26 mouse cellular contexts compared by ENCODE assay signal in the genomic region with DNA sequence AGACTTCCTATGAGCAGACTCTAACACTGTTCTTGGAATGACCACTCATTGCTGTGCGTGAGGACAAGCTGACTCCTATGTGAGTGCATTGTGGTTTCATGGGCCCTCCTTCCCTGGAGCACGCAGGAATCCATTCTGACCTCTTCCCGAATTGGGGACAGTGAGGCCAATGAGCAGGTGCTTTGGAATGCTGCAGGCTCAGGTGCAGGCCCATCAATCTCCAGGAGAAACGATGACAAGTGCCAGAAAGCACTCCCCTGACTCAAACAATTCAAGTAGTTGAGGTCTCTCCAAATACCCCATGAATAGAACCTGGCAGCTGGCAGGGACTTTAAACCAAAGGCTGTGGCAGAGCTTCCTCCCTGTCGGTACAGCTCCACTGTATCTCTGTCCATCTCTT. TPM values are rescaled to one million over a fixed set of nuclear protein-coding genes. Genes with fewer than 3 reads are reported as not detected.
DNase-seq lines count a peak whose midpoint lies in the region; ATAC-seq lines count a peak whose summit lies in the region.
"Had no signal": no experiment of that assay in that cellular context is flagged by ENCODE, and none has a peak within 500 bp of the region (broad histone marks: within the 10 kb centered on the region; RNA-seq: fewer than 3 reads in every experiment).

No protein-coding gene starts in this region.

- 6% methylated on average over 5 of the region's 5 CpGs for WGBS in forebrain, embryonic 13.5 days
- 9% methylated on average over 5 of the region's 5 CpGs for WGBS in forebrain, embryonic 16.5 days
- 10% methylated on average over 5 of the region's 5 CpGs for WGBS in hindbrain, embryonic 15.5 days
- WGBS in hindbrain, embryonic 11.5 days = 16% methylated on average over 5 of the region's 5 CpGs
- WGBS in midbrain, embryonic 12.5 days = 11% methylated on average over 5 of the region's 5 CpGs
- 10% methylated on average over 5 of the region's 5 CpGs for WGBS in midbrain, embryonic 10.5 days
- WGBS in midbrain, embryonic 14.5 days = 9% methylated on average over 5 of the region's 5 CpGs

- DNase-seq in hindbrain, embryonic 11.5 days (ENCODE audit: low spot score) = no peak
- no peak for DNase-seq in midbrain, embryonic 10.5 days (ENCODE audit: low spot score)
- peak; percentile 24 for DNase-seq in midbrain, embryonic 14.5 days
- DNase-seq in layer of hippocampus, postnatal 14 days (ENCODE audit: low spot score in 2 of 2) = no peak
- DNase-seq: adrenal gland, adult 2 months; cerebellum, adult 8-10 months; cerebellum, postnatal 25 days; heart, adult 2 months; heart, postnatal 4 days; kidney, adult 18-20 months; kidney, postnatal 25 days; left cerebral cortex, postnatal 4 days; liver; lung, adult 2 months; thymus, adult 2 months; thymus, postnatal 36 days had no signal

- no peaks in the 10 kb centered on the region for H3K9me3 ChIP-seq in forebrain, embryonic 13.5 days (replicated peaks)
- no peaks in the 10 kb centered on the region for H3K9me3 ChIP-seq in forebrain, embryonic 16.5 days (ENCODE audit: control insufficient read depth, low read length)
- H3K9me3 ChIP-seq in hindbrain, embryonic 15.5 days = no peaks in the 10 kb centered on the region
- H3K9me3 ChIP-seq in hindbrain, embryonic 11.5 days (ENCODE audit: control insufficient read depth, low read length) = no peaks in the 10 kb centered on the region
- H3K9me3 ChIP-seq in midbrain, embryonic 12.5 days = no peaks in the 10 kb centered on the region
- no peaks in the 10 kb centered on the region for H3K9me3 ChIP-seq in midbrain, embryonic 10.5 days (replicated peaks)
- H3K9me3 ChIP-seq in midbrain, embryonic 14.5 days (ENCODE audit: control insufficient read depth, low read length) = no peaks in the 10 kb centered on the region
- H3K9me3 ChIP-seq: heart, embryonic 12.5 days; kidney, embryonic 15.5 days; neural tube, embryonic 13.5 days had no signal

- ATAC-seq in forebrain, embryonic 13.5 days = 0 out of 2 replicates have a peak, but pooled peaks have one; percentile 27
- ATAC-seq in forebrain, embryonic 16.5 days = no peak
- no peak for ATAC-seq in hindbrain, embryonic 15.5 days (ENCODE audit: low FRiP score, low read depth)
- ATAC-seq in hindbrain, embryonic 11.5 days (ENCODE audit: low FRiP score) = no peak
- peak; percentile 32; the same call in 1 of the 2 replicates for ATAC-seq in midbrain, embryonic 12.5 days (ENCODE audit: low FRiP score, low read depth)
- ATAC-seq in midbrain, embryonic 14.5 days (ENCODE audit: low FRiP score, low TSS enrichment) = no peak
- ATAC-seq: activated CD4-positive, CD25-positive, alpha-beta regulatory T cell, adult 4 months had no signal

- H3K4me2 ChIP-seq in forebrain, embryonic 13.5 days = no peak overlapping the region
- H3K4me2 ChIP-seq in forebrain, embryonic 16.5 days (ENCODE audit: low read length) = no peak overlapping the region
- H3K4me2 ChIP-seq in hindbrain, embryonic 15.5 days = no peak overlapping the region
- no peak overlapping the region for H3K4me2 ChIP-seq in hindbrain, embryonic 11.5 days (replicated peaks; ENCODE audit: low read depth, low read length)
- H3K4me2 ChIP-seq in midbrain, embryonic 12.5 days (replicated peaks) = no peak overlapping the region
- no peak overlapping the region for H3K4me2 ChIP-seq in midbrain, embryonic 14.5 days (ENCODE audit: low read length)
- H3K4me2 ChIP-seq: heart, embryonic 12.5 days; kidney, embryonic 15.5 days; neural tube, embryonic 13.5 days had no signal

- peak overlapping the region; percentile 28; the same call in 1 of the 2 replicates for H3K27ac ChIP-seq in forebrain, embryonic 13.5 days
- no peak overlapping the region for H3K27ac ChIP-seq in forebrain, embryonic 16.5 days (ENCODE audit: low read length)
- H3K27ac ChIP-seq in hindbrain, embryonic 15.5 days (replicated peaks) = peak overlapping the region; percentile 21; the same call in 1 of the 2 replicates
- H3K27ac ChIP-seq in hindbrain, embryonic 11.5 days (ENCODE audit: low read depth, low read length) = no peak overlapping the region
- H3K27ac ChIP-seq in midbrain, embryonic 12.5 days (replicated peaks) = no peak overlapping the region
- H3K27ac ChIP-seq in midbrain, embryonic 10.5 days (replicated peaks) = no peak overlapping the region
- 0 out of 2 replicates have a peak overlapping the region, but pooled peaks have one; percentile 26 for H3K27ac ChIP-seq in midbrain, embryonic 14.5 days (replicated peaks; ENCODE audit: low read depth, low read length)
- H3K27ac ChIP-seq: heart, adult 2 months; kidney, embryonic 15.5 days; liver, embryonic 14.5 days; neural tube, embryonic 13.5 days had no signal

- H3K4me1 ChIP-seq in forebrain, embryonic 13.5 days = peaks cover 35% of the 10 kb centered on the region
- H3K4me1 ChIP-seq in forebrain, embryonic 16.5 days (replicated peaks; ENCODE audit: control insufficient read depth, insufficient read depth, low read length) = peaks cover 27% of the 10 kb centered on the region
- H3K4me1 ChIP-seq in hindbrain, embryonic 15.5 days (replicated peaks) = peaks cover 33% of the 10 kb centered on the region
- H3K4me1 ChIP-seq in hindbrain, embryonic 11.5 days (replicated peaks; ENCODE audit: control insufficient read depth, insufficient read depth, low read length) = peaks cover 6% of the 10 kb centered on the region; the same call in 1 of the 2 replicates
- peaks cover 49% of the 10 kb centered on the region for H3K4me1 ChIP-seq in midbrain, embryonic 12.5 days
- peaks cover 62% of the 10 kb centered on the region for H3K4me1 ChIP-seq in midbrain, embryonic 10.5 days
- peaks cover 32% of the 10 kb centered on the region for H3K4me1 ChIP-seq in midbrain, embryonic 14.5 days (ENCODE audit: control insufficient read depth, insufficient read depth, low read length)

- no peaks in the 10 kb centered on the region for H3K36me3 ChIP-seq in forebrain, embryonic 13.5 days (ENCODE audit: poor library complexity, severe bottlenecking)
- no peaks in the 10 kb centered on the region for H3K36me3 ChIP-seq in forebrain, embryonic 16.5 days (ENCODE audit: control insufficient read depth, insufficient read depth)
- H3K36me3 ChIP-seq in hindbrain, embryonic 15.5 days = no peaks in the 10 kb centered on the region
- no peaks in the 10 kb centered on the region for H3K36me3 ChIP-seq in hindbrain, embryonic 11.5 days (ENCODE audit: control insufficient read depth, insufficient read depth, low read length)
- no peaks in the 10 kb centered on the region for H3K36me3 ChIP-seq in midbrain, embryonic 12.5 days
- H3K36me3 ChIP-seq in midbrain, embryonic 10.5 days = no peaks in the 10 kb centered on the region
- no peaks in the 10 kb centered on the region for H3K36me3 ChIP-seq in midbrain, embryonic 14.5 days (ENCODE audit: control insufficient read depth, insufficient read depth, low read length)
- H3K36me3 ChIP-seq: heart, embryonic 12.5 days; kidney, embryonic 15.5 days; neural tube, embryonic 13.5 days had no signal

- no peak overlapping the region for H3K9ac ChIP-seq in forebrain, embryonic 13.5 days
- no peak overlapping the region for H3K9ac ChIP-seq in forebrain, embryonic 16.5 days (replicated peaks; ENCODE audit: low read depth, low read length)
- no peak overlapping the region for H3K9ac ChIP-seq in hindbrain, embryonic 15.5 days
- no peak overlapping the region for H3K9ac ChIP-seq in hindbrain, embryonic 11.5 days (ENCODE audit: low read depth, low read length)
- no peak overlapping the region for H3K9ac ChIP-seq in midbrain, embryonic 12.5 days (replicated peaks)
- no peak overlapping the region for H3K9ac ChIP-seq in midbrain, embryonic 14.5 days (replicated peaks; ENCODE audit: low read length)
- H3K9ac ChIP-seq: heart, embryonic 12.5 days; kidney, embryonic 15.5 days; liver, embryonic 14.5 days; neural tube, embryonic 13.5 days had no signal

- no peak overlapping the region for H3K4me3 ChIP-seq in forebrain, embryonic 13.5 days
- H3K4me3 ChIP-seq in forebrain, embryonic 16.5 days (replicated peaks; ENCODE audit: low read length) = no peak overlapping the region
- no peak overlapping the region for H3K4me3 ChIP-seq in hindbrain, embryonic 15.5 days
- no peak overlapping the region for H3K4me3 ChIP-seq in hindbrain, embryonic 11.5 days (ENCODE audit: low read depth, low read length)
- no peak overlapping the region for H3K4me3 ChIP-seq in midbrain, embryonic 12.5 days
- H3K4me3 ChIP-seq in midbrain, embryonic 10.5 days = no peak overlapping the region
- no peak overlapping the region for H3K4me3 ChIP-seq in midbrain, embryonic 14.5 days (replicated peaks; ENCODE audit: low read depth, low read length)
- H3K4me3 ChIP-seq: heart, adult 2 months; heart, embryonic 12.5 days; kidney, embryonic 15.5 days; neural tube, embryonic 13.5 days had no signal

- H3K27me3 ChIP-seq in forebrain, embryonic 13.5 days = peaks cover 25% of the 10 kb centered on the region
- no peaks in the 10 kb centered on the region for H3K27me3 ChIP-seq in forebrain, embryonic 16.5 days (replicated peaks; ENCODE audit: control insufficient read depth, insufficient read depth, low read length)
- H3K27me3 ChIP-seq in hindbrain, embryonic 15.5 days = peaks cover 2% of the 10 kb centered on the region; the same call in 1 of the 2 replicates
- H3K27me3 ChIP-seq in hindbrain, embryonic 11.5 days (ENCODE audit: control insufficient read depth, insufficient read depth, low read length) = 0 out of 2 replicates have a peak, but pooled peaks cover 2% of the 10 kb centered on the region
- peaks cover 53% of the 10 kb centered on the region for H3K27me3 ChIP-seq in midbrain, embryonic 12.5 days
- peaks cover 88% of the 10 kb centered on the region for H3K27me3 ChIP-seq in midbrain, embryonic 10.5 days (ENCODE audit: low read depth, poor library complexity, severe bottlenecking)
- H3K27me3 ChIP-seq in midbrain, embryonic 14.5 days (ENCODE audit: control insufficient read depth, insufficient read depth, low read length) = 0 out of 2 replicates have a peak, but pooled peaks cover 6% of the 10 kb centered on the region

RNA-seq across cellular contexts. Expression of gene Esrrb, which starts 3.4 kb away (rescaled TPM):
- polyA plus RNA-seq in forebrain, embryonic 13.5 days (2015; fragmentation: Nextera tagmentation; extraction: Ambion mirVana) = 0.05 and 0.13 TPM in 2 replicates
- 0.24 and 0.27 TPM in 2 replicates for polyA plus RNA-seq in forebrain, embryonic 16.5 days (2015; fragmentation: Nextera tagmentation; extraction: Ambion mirVana)
- 4.8 and 7.2 TPM in 2 replicates for polyA plus RNA-seq in hindbrain, embryonic 15.5 days (2015; fragmentation: Nextera tagmentation; extraction: Ambion mirVana)
- 0.78 and 0.91 TPM in 2 replicates for polyA plus RNA-seq in hindbrain, embryonic 11.5 days (2014; fragmentation: Nextera tagmentation; extraction: Ambion mirVana)
- polyA plus RNA-seq in midbrain, embryonic 12.5 days (2016; fragmentation: Nextera tagmentation; extraction: Ambion mirVana) = 1.8 TPM in 2 replicates
- polyA plus RNA-seq in midbrain, embryonic 10.5 days (2016; fragmentation: Nextera tagmentation; extraction: Ambion mirVana) = 0.28 and 0.47 TPM in 2 replicates
- polyA plus RNA-seq in midbrain, embryonic 14.5 days (2014; fragmentation: Nextera tagmentation; extraction: Ambion mirVana) = 7.3 and 9.8 TPM in 2 replicates
- total RNA-seq in layer of hippocampus, postnatal 14 days (2021) = 1 to 10 TPM; 1.5 to 1.7 TPM
- total RNA-seq: megakaryocyte progenitor cell, adult 5-6 weeks had no signal
- polyA plus RNA-seq: activated CD4-positive, CD25-positive, alpha-beta regulatory T cell, adult 4 months had no signal

Comparison
In these comparisons a context has a peak if more than half of its experiments do, and no peak if none do; other contexts are left out.
1. ATAC-seq: peak in forebrain, embryonic 13.5 days (single experiment) and midbrain, embryonic 12.5 days (single experiment); none in forebrain, embryonic 16.5 days (single experiment), hindbrain, embryonic 15.5 days (single experiment), hindbrain, embryonic 11.5 days (single experiment) and midbrain, embryonic 14.5 days (single experiment).
2. H3K27ac ChIP-seq: peak in forebrain, embryonic 13.5 days (single experiment), hindbrain, embryonic 15.5 days (single experiment) and midbrain, embryonic 14.5 days (single experiment); none in forebrain, embryonic 16.5 days (single experiment), hindbrain, embryonic 11.5 days (single experiment), midbrain, embryonic 12.5 days (single experiment) and midbrain, embryonic 10.5 days (single experiment).